Mouse (Mus musculus) limb, embryonic 14.5 days (tissue): ENCODE results near the gene Phyhd1. TPM values are rescaled to one million over a fixed set of nuclear protein-coding genes. Genes with fewer than 3 reads are reported as not detected.

Source experiments
- ATAC-seq: fragments of 200-750 bp; cut with Nextera tagmentation; 2 replicates; pipeline ENCODE4 v1.8.0; 2017; ENCODE audit warnings: low read depth, moderate number of reproducible peaks, moderate TSS enrichment; ENCODE audit not compliant: low FRiP score
- DNase-seq: peaks from one replicate; pipeline ENCODE4 v3.0.0-alpha.2; 2015; ENCODE audit warnings: low spot score
- H3K27ac ChIP-seq: fragments of 300-500 bp; sonication (generic); replicated peaks from 2 replicates; pipeline ENCODE4 v1.5.1; 2014; ENCODE audit warnings: low read depth, mild to moderate bottlenecking, low read length, moderate library complexity, mixed read lengths
- H3K27me3 ChIP-seq: fragments of 300-500 bp; sonication (generic); 2 replicates; pipeline ENCODE4 v1.6.1; 2014; ENCODE audit warnings: low read length, mixed read lengths; ENCODE audit not compliant: control insufficient read depth, insufficient read depth
- H3K36me3 ChIP-seq: fragments of 300-500 bp; sonication (generic); 2 replicates; pipeline ENCODE4 v1.6.1; 2014; ENCODE audit warnings: mild to moderate bottlenecking, low read length, moderate library complexity, mixed read lengths; ENCODE audit not compliant: control insufficient read depth, insufficient read depth
- H3K4me1 ChIP-seq: fragments of 300-500 bp; sonication (generic); 2 replicates; pipeline ENCODE4 v1.6.1; 2014; ENCODE audit warnings: antibody characterized with exemption, low read length, mixed read lengths; ENCODE audit not compliant: control insufficient read depth, insufficient read depth
- H3K4me2 ChIP-seq: fragments of 300-500 bp; sonication (generic); replicated peaks from 2 replicates; pipeline ENCODE4 v1.6.1; 2014; ENCODE audit warnings: low read depth, mild to moderate bottlenecking, low read length, moderate library complexity; ENCODE audit not compliant: severe bottlenecking
- H3K4me3 ChIP-seq: fragments of 300-500 bp; sonication (generic); replicated peaks from 2 replicates; pipeline ENCODE4 v1.5.1; 2014; ENCODE audit warnings: low read length
- H3K9ac ChIP-seq: fragments of 300-500 bp; sonication (generic); 2 replicates; pipeline ENCODE4 v1.6.1; 2014; ENCODE audit warnings: mild to moderate bottlenecking, low read depth, low read length, moderate library complexity; ENCODE audit not compliant: severe bottlenecking
- H3K9me3 ChIP-seq: fragments of 300-500 bp; sonication (generic); 2 replicates; pipeline ENCODE4 v1.6.1; 2016; ENCODE audit warnings: low read length; ENCODE audit not compliant: control insufficient read depth
- POLR2A ChIP-seq: fragments of 200-500 bp; IDR thresholded peaks from 2 replicates; pipeline ENCODE4 v1.8.0; 2012; ENCODE audit warnings: inconsistent platforms, mild to moderate bottlenecking, moderate library complexity, borderline replicate concordance; ENCODE audit not compliant: insufficient read depth, insufficient read length; ENCODE audit errors: extremely low read depth
- WGBS: fragments of 180-500 bp; shearing (Covaris S2); extraction: QIAGEN DNeasy Blood & Tissue Kit; methylation state at CpG from one replicate; pipeline ENCODE4 v1.1.7; 2014; 5-methylcytosine and 5-hydroxymethylcytosine counted together
- polyA plus RNA-seq, 2 experiments: library from polyadenylated mRNA; depleted of rRNA in 1 of 2; stranded (reverse) in 1 of 2; unstranded in 1 of 2; fragments of >200 nt; fragmentation: Nextera tagmentation in 1 of 2; extraction: Ambion mirVana in 1 of 2; gene quantifications; 2 replicates each; pipeline versions ENCODE4 v1.2.1 to v1.2.3; 2012 to 2014

Gene Phyhd1
- polyA plus RNA-seq, 2 experiments: 5.0 to 11.7 TPM

- no peak for DNase-seq
- Histone ChIP-seq H3K4me2 (peak overlapping the region; percentile 91), H3K27ac (peak overlapping the region; percentile 83), H3K9ac (peak overlapping the region; percentile 89), H3K4me1 (peaks cover 14% of the 10 kb centered on the region), H3K36me3 (peaks cover 29% of the 10 kb centered on the region), H3K9me3 (no peaks in the 10 kb centered on the region), H3K4me3 (peak overlapping the region; percentile 80), H3K27me3 (no peaks in the 10 kb centered on the region)
- no peak for TF ChIP-seq POLR2A
- 0% methylated on average over 23 of the region's 42 CpGs for WGBS
- ATAC-seq: peak; percentile 88
Measured at GRCm38 (mm10) chr2:30237881-30238280, 28.1 kb upstream of the Phyhd1 start.

- H3K4me3 ChIP-seq: peak overlapping the region; percentile 80
- WGBS: 68% methylated on average over 3 of the region's 3 CpGs
- H3K9ac ChIP-seq: peak overlapping the region; percentile 89
- H3K4me2 ChIP-seq: peak overlapping the region; percentile 91
- no peak for ATAC-seq
- no peaks in the 10 kb centered on the region for H3K9me3 ChIP-seq
- no peak overlapping the region for H3K27ac ChIP-seq
- H3K27me3 ChIP-seq: no peaks in the 10 kb centered on the region
- no peak for DNase-seq
- peaks cover 39% of the 10 kb centered on the region for H3K36me3 ChIP-seq
- no peak for TF ChIP-seq POLR2A
- peaks cover 14% of the 10 kb centered on the region for H3K4me1 ChIP-seq
Measured at GRCm38 (mm10) chr2:30238906-30239465, 27.0 kb upstream of the Phyhd1 start.

- 81% methylated on average over 4 of the region's 4 CpGs for whole genome bisulfite sequencing
- peak overlapping the region; percentile 91; the same call in 1 of the 2 replicates for H3K4me2 ChIP-seq
- H3K27ac ChIP-seq: no peak overlapping the region
- peaks cover 42% of the 10 kb centered on the region for H3K36me3 ChIP-seq
- DNase-seq (no peak), ATAC-seq (no peak)
- no peaks in the 10 kb centered on the region for H3K9me3 ChIP-seq
- H3K9ac ChIP-seq: peak overlapping the region; percentile 2; the same call in 1 of the 2 replicates
- H3K4me3 ChIP-seq: no peak overlapping the region
- H3K4me1 ChIP-seq: peaks cover 14% of the 10 kb centered on the region
- H3K27me3 ChIP-seq: no peaks in the 10 kb centered on the region
- no peak for TF ChIP-seq POLR2A
Measured at GRCm38 (mm10) chr2:30239777-30240176, 26.2 kb upstream of the Phyhd1 start.

- Histone ChIP-seq H3K4me1 (peaks cover 14% of the 10 kb centered on the region), H3K27me3 (no peaks in the 10 kb centered on the region), H3K4me2 (peak within 1 kb of the TSS; percentile 91; the same call in 1 of the 2 replicates), H3K27ac (no peak within 1 kb of the TSS), H3K4me3 (no peak within 1 kb of the TSS), H3K9me3 (no peaks in the 10 kb centered on the region), H3K36me3 (peaks cover 46% of the 10 kb centered on the region), H3K9ac (peak within 1 kb of the TSS; percentile 34; the same call in 1 of the 2 replicates)
- no peak for TF ChIP-seq POLR2A
- 84% methylated on average over 2 of the region's 2 CpGs for WGBS
- DNase-seq (no peak), ATAC-seq (no peak)
Measured at GRCm38 (mm10) chr2:30240267-30240666, 25.7 kb upstream of the Phyhd1 start, which contains the start of gene Gm28035. Gene Gm28035 (plus strand): TSS chr2:30240567.

- H3K9me3 ChIP-seq: no peaks in the 10 kb centered on the region
- H3K9ac ChIP-seq: no peak overlapping the region
- H3K27ac ChIP-seq: no peak overlapping the region
- peaks cover 52% of the 10 kb centered on the region for H3K36me3 ChIP-seq
- TF ChIP-seq POLR2A: no peak
- H3K4me3 ChIP-seq: no peak overlapping the region
- 36% methylated on average over 4 of the region's 4 CpGs for WGBS
- no peak for ATAC-seq
- peaks cover 14% of the 10 kb centered on the region for H3K4me1 ChIP-seq
- no peak overlapping the region for H3K4me2 ChIP-seq
- H3K27me3 ChIP-seq: no peaks in the 10 kb centered on the region
- DNase-seq: peak; percentile 36
Measured at GRCm38 (mm10) chr2:30242509-30242908, 23.5 kb upstream of the Phyhd1 start.
